18 mouse cellular contexts compared by ENCODE assay signal in the genomic region with DNA sequence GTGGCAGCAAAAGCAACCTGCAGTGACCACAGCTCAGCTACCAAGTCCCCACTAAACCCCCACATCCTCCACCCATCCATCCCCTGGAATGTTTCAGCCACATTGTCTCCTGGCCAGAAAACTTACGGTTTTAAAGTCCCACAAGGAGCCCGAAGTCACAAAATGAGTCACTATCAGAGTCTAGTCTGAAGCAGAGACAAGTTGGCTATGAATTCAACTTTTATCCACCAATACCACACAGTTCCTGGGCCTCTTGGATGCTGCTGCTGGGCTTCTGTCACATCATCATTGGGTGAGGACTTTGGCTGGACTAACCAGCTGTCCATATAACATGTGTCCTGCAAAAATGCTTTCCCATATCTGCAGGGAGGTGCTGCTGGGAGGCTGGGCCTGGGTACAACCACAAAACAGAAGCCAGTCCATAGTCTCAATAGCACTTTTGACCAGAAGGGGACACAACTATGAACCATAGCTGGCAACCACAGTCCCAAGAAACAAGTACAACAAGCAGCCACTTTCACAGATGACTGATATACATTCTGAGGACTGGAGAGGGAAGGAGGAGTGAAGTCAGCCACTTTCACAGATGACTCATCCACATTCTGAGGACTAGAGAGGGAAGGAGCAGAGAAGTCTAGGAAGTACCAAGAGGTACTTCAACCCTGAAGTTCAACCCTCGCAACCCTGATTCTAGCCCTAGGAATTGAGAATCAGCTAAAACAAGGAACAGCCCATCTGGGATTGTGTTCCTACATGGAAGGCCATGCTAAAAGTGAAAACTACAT. TPM values are rescaled to one million over a fixed set of nuclear protein-coding genes. Genes with fewer than 3 reads are reported as not detected.
A peak's percentile ranks its signal among the peaks of the same experiment; 100 is the strongest.
DNase-seq lines count a peak whose midpoint lies in the region; ATAC-seq and TF ChIP-seq lines count a peak whose summit lies in the region.
"Had no signal": no experiment of that assay in that cellular context is flagged by ENCODE, and none has a peak within 500 bp of the region (broad histone marks: within the 10 kb centered on the region; RNA-seq: fewer than 3 reads in every experiment).

No protein-coding gene starts in this region.

- no peak overlapping the region for H3K9ac ChIP-seq in lung, embryonic 16.5 days (ENCODE audit: low read length)
- H3K9ac ChIP-seq in midbrain, embryonic 16.5 days (ENCODE audit: low read depth, low read length): no peak overlapping the region
- H3K9ac ChIP-seq: hindbrain, embryonic 14.5 days; kidney, embryonic 15.5 days; limb, embryonic 12.5 days; liver, embryonic 12.5 days had no signal

- no peaks in the 10 kb centered on the region for H3K27me3 ChIP-seq in lung, embryonic 16.5 days (ENCODE audit: control insufficient read depth, insufficient read depth, low read depth, low read length)
- no peaks in the 10 kb centered on the region for H3K27me3 ChIP-seq in midbrain, embryonic 16.5 days (ENCODE audit: control insufficient read depth, insufficient read depth, low read depth, low read length)
- H3K27me3 ChIP-seq in thymus, adult 2 months (ENCODE audit: control insufficient read depth, insufficient read depth, low read length): no peaks in the 10 kb centered on the region
- H3K27me3 ChIP-seq: kidney, embryonic 15.5 days; limb, embryonic 12.5 days; liver, embryonic 12.5 days; Patski had no signal

- no peak for TF ChIP-seq POLR2A in thymus, adult 2 months (IDR thresholded peaks at IDR 0.05; ENCODE audit: control insufficient read depth, extremely low read depth, insufficient read depth, low read length, poor library complexity)

- H3K36me3 ChIP-seq in lung, embryonic 16.5 days (ENCODE audit: control insufficient read depth, insufficient read depth, low read length): no peaks in the 10 kb centered on the region
- no peaks in the 10 kb centered on the region for H3K36me3 ChIP-seq in midbrain, embryonic 16.5 days (ENCODE audit: control insufficient read depth, insufficient read depth, low read length)
- H3K36me3 ChIP-seq in thymus, adult 2 months (ENCODE audit: control insufficient read depth, insufficient read depth, low read length): no peaks in the 10 kb centered on the region
- H3K36me3 ChIP-seq: liver, embryonic 12.5 days had no signal

- peak; percentile 77 for ATAC-seq in lung, embryonic 16.5 days (ENCODE audit: low read depth)
- ATAC-seq in midbrain, embryonic 16.5 days: no peak
- ATAC-seq: forebrain, embryonic 14.5 days; liver, embryonic 12.5 days; Patski had no signal

- H3K9me3 ChIP-seq in lung, embryonic 16.5 days (ENCODE audit: control insufficient read depth, low read length): no peaks in the 10 kb centered on the region
- no peaks in the 10 kb centered on the region for H3K9me3 ChIP-seq in midbrain, embryonic 16.5 days (replicated peaks; ENCODE audit: control insufficient read depth, low read length, poor library complexity, severe bottlenecking)
- H3K9me3 ChIP-seq: kidney, embryonic 15.5 days; limb, embryonic 12.5 days; liver, embryonic 12.5 days had no signal

- no peak for TF ChIP-seq CTCF in thymus, adult 2 months (IDR thresholded peaks at IDR 0.05; ENCODE audit: borderline replicate concordance, control insufficient read depth, extremely low read depth, insufficient read depth, low read length, poor library complexity)

- H3K4me3 ChIP-seq in lung, embryonic 16.5 days (ENCODE audit: low read length): no peak overlapping the region
- no peak overlapping the region for H3K4me3 ChIP-seq in midbrain, embryonic 16.5 days (ENCODE audit: low read depth, low read length)
- no peak overlapping the region for H3K4me3 ChIP-seq in thymus, adult 2 months (ENCODE audit: control insufficient read depth, insufficient read depth, low read length)
- H3K4me3 ChIP-seq: erythroblast, embryonic 14.5 days; kidney, embryonic 15.5 days; limb, embryonic 12.5 days; liver, embryonic 12.5 days had no signal

- H3K27ac ChIP-seq in lung, embryonic 16.5 days (ENCODE audit: low read length): peak overlapping the region; percentile 57
- no peak overlapping the region for H3K27ac ChIP-seq in midbrain, embryonic 16.5 days (ENCODE audit: low read length)
- H3K27ac ChIP-seq in thymus, adult 2 months (ENCODE audit: control insufficient read depth, insufficient read depth, low read length): no peak overlapping the region
- H3K27ac ChIP-seq: hindbrain, embryonic 14.5 days; kidney, embryonic 15.5 days; limb, embryonic 12.5 days; liver, embryonic 12.5 days had no signal

- peak; percentile 67 for DNase-seq in heart, adult 11 months
- no peak for DNase-seq in heart, adult 9 months (ENCODE audit: low spot score in 2 of 2)
- peak; percentile 83 for DNase-seq in 3T3-L1 (ENCODE audit: low read depth, low spot score)
- peak; percentile 61 for DNase-seq in NIH3T3 (ENCODE audit: low read depth)
- no peak for DNase-seq in kidney, postnatal 14 days
- DNase-seq in thymus, adult 2 months: no peak
- DNase-seq: right cerebral cortex, adult 18-20 months; thymus, postnatal 36 days had no signal

- 58% methylated on average over 3 of the region's 3 CpGs for WGBS in lung, embryonic 16.5 days
- 97% methylated on average over 3 of the region's 3 CpGs for WGBS in midbrain, embryonic 16.5 days
- over 99% methylated on average over 3 of the region's 3 CpGs for WGBS in thymus, adult 2 months

- peaks cover 35% of the 10 kb centered on the region for H3K4me1 ChIP-seq in lung, embryonic 16.5 days (replicated peaks; ENCODE audit: control insufficient read depth, insufficient read depth, low read length)
- H3K4me1 ChIP-seq in midbrain, embryonic 16.5 days (ENCODE audit: control insufficient read depth, insufficient read depth, low read length): no peaks in the 10 kb centered on the region; the same call in 1 of the 2 replicates
- H3K4me1 ChIP-seq in thymus, adult 2 months (replicated peaks; ENCODE audit: control insufficient read depth, insufficient read depth, low read length): no peaks in the 10 kb centered on the region
- H3K4me1 ChIP-seq: liver, embryonic 12.5 days had no signal

- no peak overlapping the region for H3K4me2 ChIP-seq in lung, embryonic 16.5 days (ENCODE audit: low read depth, low read length)
- H3K4me2 ChIP-seq in midbrain, embryonic 16.5 days (ENCODE audit: low read length): no peak overlapping the region
- H3K4me2 ChIP-seq: hindbrain, embryonic 14.5 days; kidney, embryonic 15.5 days; limb, embryonic 12.5 days; liver, embryonic 12.5 days; midbrain, embryonic 11.5 days had no signal

RNA-seq across cellular contexts. Expression of a gene that starts 49.3 kb away (rescaled TPM):
- polyA plus RNA-seq in lung, embryonic 16.5 days (2015; fragmentation: Nextera tagmentation; extraction: Ambion mirVana): 49.5 and 51.3 TPM in 2 replicates
- 25.7 and 28.1 TPM in 2 replicates for polyA plus RNA-seq in midbrain, embryonic 16.5 days (2015; fragmentation: Nextera tagmentation; extraction: Ambion mirVana)
- polyA plus RNA-seq in thymus, adult 2 months (2012; rRNA removed): 12.0 and 14.6 TPM in 2 replicates
- polyA plus RNA-seq: erythroblast, embryonic 14.5 days had no signal

Comparison
In these comparisons a context has a peak if more than half of its experiments do, and no peak if none do; other contexts are left out.
1. DNase-seq: peak in heart, adult 11 months (single experiment), 3T3-L1 (single experiment) and NIH3T3 (single experiment); none in heart, adult 9 months (0 of 2), kidney, postnatal 14 days (single experiment) and thymus, adult 2 months (single experiment).